Mouse (Mus musculus) neutrophil, adult 59 days (primary cell): ENCODE results near the gene Brs3. TPM values are rescaled to one million over a fixed set of nuclear protein-coding genes. Genes with fewer than 3 reads are reported as not detected.

Experiments
- total RNA-seq, 2 experiments: library from RNA; stranded (reverse); gene quantifications; 1 replicate in 1 of 2; 2 replicates in 1 of 2; pipeline ENCODE4 v1.2.4; 2023

Brs3 gene
- not detected for total RNA-seq

DNA sequence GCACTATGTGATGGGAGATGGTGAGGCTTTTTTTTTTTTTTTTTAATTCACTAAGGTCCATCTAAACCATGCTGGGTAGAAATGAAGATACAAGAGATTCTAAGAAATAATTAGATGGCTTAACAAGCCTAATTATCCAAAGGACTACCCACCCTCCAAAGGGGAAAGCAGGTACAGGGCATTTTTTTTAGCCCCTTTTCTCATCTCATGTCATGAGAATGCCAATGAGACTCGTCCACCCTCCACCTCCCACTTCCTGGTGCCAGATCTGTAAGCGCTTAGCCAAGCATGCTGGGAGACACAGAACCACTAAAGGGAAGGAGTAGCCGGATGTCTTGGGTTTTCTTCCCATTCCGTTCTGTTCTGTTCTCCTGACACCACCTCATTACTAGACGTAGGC, at the start of gene Brs3:
Brs3 (plus strand) TSS at position 301 of the 400 bp plus-strand sequence.

DNA sequence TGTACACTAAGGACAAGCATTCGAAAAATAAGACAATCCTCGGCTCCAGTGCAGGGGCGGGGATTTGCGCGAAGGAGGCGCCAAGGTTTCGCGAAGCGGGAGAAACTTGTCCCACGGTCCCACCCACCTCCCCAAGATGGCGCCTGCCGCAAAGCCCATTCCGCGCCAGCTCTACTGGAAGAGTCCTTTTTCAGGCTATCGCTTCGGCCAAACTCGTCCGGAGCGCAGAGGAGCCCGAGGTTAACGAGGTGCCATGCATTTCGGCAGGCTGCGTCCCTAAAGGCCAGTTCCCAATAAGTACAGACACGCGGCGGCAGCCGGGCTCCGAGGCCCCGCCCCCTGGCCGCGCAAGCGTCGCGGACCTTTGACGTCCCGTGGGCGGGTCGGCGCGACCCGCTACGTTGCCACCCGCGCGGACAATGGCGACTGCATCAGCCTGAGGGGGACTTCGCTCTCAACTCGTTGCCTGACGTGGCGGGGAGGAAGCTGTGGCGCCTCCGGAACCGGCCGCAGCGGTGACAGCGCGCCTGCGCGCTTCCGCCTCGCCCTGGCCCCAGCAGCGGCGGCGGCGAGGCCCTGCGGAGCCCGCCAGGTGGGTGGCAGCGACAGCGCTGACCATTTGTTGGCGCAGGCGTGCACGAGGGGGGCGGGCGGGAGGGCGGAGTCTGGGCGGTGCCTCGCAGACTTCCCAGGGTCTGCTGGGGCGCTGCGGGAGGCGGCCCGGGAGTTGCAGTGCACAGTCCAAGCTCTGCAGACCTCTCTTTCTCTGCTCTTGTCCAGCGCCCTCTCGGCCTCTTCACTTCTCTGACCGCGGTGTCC, 10.5 kb downstream of the Brs3 start, which contains the start of gene Htatsf1:
Htatsf1 (plus strand) TSS at position 410 of the 819 bp plus-strand sequence.

DNA sequence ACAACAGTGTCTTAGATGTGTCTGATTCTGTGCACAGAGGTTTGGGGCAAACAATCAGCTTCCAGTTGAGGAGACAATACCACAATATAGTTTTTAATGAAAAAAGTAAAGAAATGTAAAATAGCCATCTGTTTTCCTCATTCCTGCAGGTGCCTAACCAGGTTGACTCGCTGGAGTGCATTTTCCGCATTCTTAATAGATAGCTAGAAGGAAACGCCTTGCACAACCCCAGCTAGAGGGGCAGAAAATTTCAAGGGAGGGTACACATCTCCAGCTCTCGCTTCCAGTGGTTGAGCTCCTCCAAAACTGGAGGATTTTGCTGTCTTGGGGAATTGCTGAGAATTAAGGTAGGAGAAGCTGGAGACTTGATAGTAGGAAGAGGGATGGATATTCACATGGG, 44.9 kb downstream of the Brs3 start, which contains the start of gene Vgll1:
Vgll1 (plus strand) TSS at position 301 of the 400 bp plus-strand sequence.

Other genes starting within 250 kb of the Brs3 start
- gene Map7d3, start 220.7 kb upstream of the Brs3 start, total RNA-seq, result 1 to 10 TPM; 1.7 to 1.9 TPM
- gene Adgrg4, start 172.9 kb upstream of the Brs3 start, total RNA-seq, result not detected
- 10 to 100 TPM; 14.2 to 19.2 TPM for gene Htatsf1, start 10.5 kb downstream of the Brs3 start, total RNA-seq
- gene Vgll1, start 45.0 kb downstream of the Brs3 start, total RNA-seq, result not detected
- not detected for gene Cd40lg, start 169.1 kb downstream of the Brs3 start, total RNA-seq